In the genomic region with DNA sequence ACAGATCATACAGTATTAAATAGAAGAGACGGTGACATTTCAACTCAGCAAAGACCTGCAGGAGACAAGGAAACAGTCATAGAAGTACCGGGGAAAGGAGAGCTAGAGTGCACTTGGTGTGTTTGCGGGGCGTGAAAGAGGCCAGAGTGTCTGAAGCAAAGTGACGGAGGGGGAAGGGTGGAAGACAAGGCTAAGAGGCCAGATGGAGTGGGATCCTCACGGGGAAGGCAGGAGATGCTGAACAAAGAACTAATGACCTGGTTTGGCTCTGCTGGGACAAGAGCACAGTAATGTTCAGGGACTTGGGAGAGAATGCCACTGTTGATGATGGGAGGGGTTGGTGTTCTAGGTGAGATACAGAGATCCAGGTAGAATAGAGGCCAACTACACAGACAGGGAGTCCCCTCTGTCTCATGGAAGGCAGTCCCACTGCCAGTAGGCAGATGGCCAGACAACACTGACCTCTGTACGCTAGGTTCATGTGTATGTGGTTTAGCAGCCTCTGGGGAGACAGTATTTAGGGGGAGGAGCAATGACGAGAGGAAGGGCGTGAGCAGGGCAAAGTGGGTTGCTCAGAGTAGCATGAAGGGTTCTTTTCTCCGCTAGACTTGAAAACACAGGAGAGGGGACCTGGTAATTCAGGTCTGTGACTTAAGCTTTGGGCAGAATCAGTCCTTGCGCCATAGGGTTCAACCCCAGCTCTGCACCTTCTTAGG, we compare ENCODE assay signal across 9 mouse cellular contexts. TPM values are rescaled to one million over a fixed set of nuclear protein-coding genes. Genes with fewer than 3 reads are reported as not detected.
DNase-seq lines count a peak whose midpoint lies in the region; ATAC-seq and TF ChIP-seq lines count a peak whose summit lies in the region.
"Had no signal": no experiment of that assay in that cellular context is flagged by ENCODE, and none has a peak within 500 bp of the region (broad histone marks: within the 10 kb centered on the region; RNA-seq: fewer than 3 reads in every experiment).

No protein-coding gene starts in this region.

- DNase-seq in heart, postnatal 10 days = no peak
- no peak for DNase-seq in adrenal gland, adult 18-20 months (ENCODE audit: low spot score in 2 of 2)
- DNase-seq in gastrocnemius, postnatal 36 days = no peak
- no peak for DNase-seq in forebrain, embryonic 11.5 days (ENCODE audit: low spot score)
- DNase-seq: kidney, adult 11 months had no signal

- H3K27me3 ChIP-seq in heart, embryonic 16.5 days (ENCODE audit: control insufficient read depth, insufficient read depth, low read length) = no peaks in the 10 kb centered on the region
- no peaks in the 10 kb centered on the region for H3K27me3 ChIP-seq in intestine, postnatal 0 days (replicated peaks; ENCODE audit: control insufficient read depth, insufficient read depth, low read length)
- H3K27me3 ChIP-seq in myocyte (ENCODE audit: control insufficient read depth, insufficient read depth, insufficient read length) = no peaks in the 10 kb centered on the region
- no peaks in the 10 kb centered on the region for H3K27me3 ChIP-seq in forebrain, embryonic 11.5 days (ENCODE audit: control insufficient read depth, insufficient read depth, low read length)

- no peaks in the 10 kb centered on the region for H3K36me3 ChIP-seq in heart, embryonic 16.5 days (ENCODE audit: control insufficient read depth, insufficient read depth)
- H3K36me3 ChIP-seq in intestine, postnatal 0 days (ENCODE audit: control insufficient read depth, insufficient read depth) = peaks cover 3% of the 10 kb centered on the region; the same call in 1 of the 2 replicates
- H3K36me3 ChIP-seq in myocyte (ENCODE audit: control insufficient read depth, insufficient read depth) = no peaks in the 10 kb centered on the region
- H3K36me3 ChIP-seq in forebrain, embryonic 11.5 days (ENCODE audit: control insufficient read depth, insufficient read depth, low read length) = no peaks in the 10 kb centered on the region

- intact Hi-C loops in heart, postnatal 10 days (cut with DNase I) = no loop called here
- intact Hi-C loops in gastrocnemius, postnatal 36 days (cut with DNase I) = no loop called here

- TF ChIP-seq POLR2A in bone marrow macrophage, adult 2 months (IDR thresholded peaks at IDR 0.05; ENCODE audit: borderline replicate concordance, low read depth, low read length) = no peak
- TF ChIP-seq POLR2A in myocyte (IDR thresholded peaks at IDR 0.05; ENCODE audit: insufficient read length, low read depth) = no peak

- no peak overlapping the region for H3K4me3 ChIP-seq in heart, embryonic 16.5 days (ENCODE audit: low read length)
- peak overlapping the region; percentile 17 for H3K4me3 ChIP-seq in bone marrow macrophage, adult 2 months (ENCODE audit: insufficient read depth, low read length)
- H3K4me3 ChIP-seq in intestine, postnatal 0 days (ENCODE audit: low read depth, low read length) = no peak overlapping the region
- no peak overlapping the region for H3K4me3 ChIP-seq in myocyte
- H3K4me3 ChIP-seq in forebrain, embryonic 11.5 days (ENCODE audit: low read depth, low read length) = no peak overlapping the region

- H3K9ac ChIP-seq in heart, embryonic 16.5 days (ENCODE audit: low read length) = no peak overlapping the region
- no peak overlapping the region for H3K9ac ChIP-seq in intestine, postnatal 0 days (ENCODE audit: low read depth, low read length)
- no peak overlapping the region for H3K9ac ChIP-seq in forebrain, embryonic 11.5 days (ENCODE audit: low read length)

- 56% methylated on average over 11 of the region's 11 CpGs for WGBS in heart, embryonic 16.5 days
- 39% methylated on average over 11 of the region's 11 CpGs for WGBS in intestine, postnatal 0 days
- WGBS in forebrain, embryonic 11.5 days = 71% methylated on average over 11 of the region's 11 CpGs

- no peak overlapping the region for H3ac ChIP-seq in myocyte (ENCODE audit: control insufficient read depth, insufficient read length)

- H3K79me2 ChIP-seq in myocyte (ENCODE audit: control insufficient read depth, insufficient read depth) = no peaks in the 10 kb centered on the region

- H3K4me1 ChIP-seq in heart, embryonic 16.5 days (ENCODE audit: control insufficient read depth, insufficient read depth, low read length) = peaks cover 41% of the 10 kb centered on the region
- peaks cover 59% of the 10 kb centered on the region for H3K4me1 ChIP-seq in bone marrow macrophage, adult 2 months (ENCODE audit: control insufficient read depth, insufficient read depth, low read length)
- peaks cover 17% of the 10 kb centered on the region for H3K4me1 ChIP-seq in intestine, postnatal 0 days (replicated peaks; ENCODE audit: control insufficient read depth, insufficient read depth, low read length)
- H3K4me1 ChIP-seq in forebrain, embryonic 11.5 days (replicated peaks; ENCODE audit: control insufficient read depth, insufficient read depth, low read length) = no peaks in the 10 kb centered on the region

- H3K4me2 ChIP-seq in heart, embryonic 16.5 days (ENCODE audit: low read depth, low read length) = peak overlapping the region; percentile 41; the same call in 1 of the 2 replicates
- H3K4me2 ChIP-seq in intestine, postnatal 0 days (replicated peaks; ENCODE audit: low read depth) = peak overlapping the region; percentile 35; the same call in 1 of the 2 replicates
- peak overlapping the region; percentile 51 for H3K4me2 ChIP-seq in myocyte (ENCODE audit: low read depth)
- H3K4me2 ChIP-seq in forebrain, embryonic 11.5 days (ENCODE audit: low read depth, low read length, severe bottlenecking) = no peak overlapping the region

- no peaks in the 10 kb centered on the region for H3K9me3 ChIP-seq in heart, embryonic 16.5 days (replicated peaks; ENCODE audit: control insufficient read depth, low read length)
- H3K9me3 ChIP-seq in intestine, postnatal 0 days (ENCODE audit: control insufficient read depth) = no peaks in the 10 kb centered on the region
- no peaks in the 10 kb centered on the region for H3K9me3 ChIP-seq in forebrain, embryonic 11.5 days (ENCODE audit: control insufficient read depth, low read length)

- 0 out of 2 replicates have a peak, but pooled peaks have one; percentile 5 for TF ChIP-seq CTCF in bone marrow macrophage, adult 2 months (IDR thresholded peaks at IDR 0.05; ENCODE audit: low read depth, low read length)
- no peak for TF ChIP-seq CTCF in intestine, postnatal 0 days (IDR thresholded peaks at IDR 0.05; ENCODE audit: low read depth)

- 0 out of 2 replicates have a peak, but pooled peaks have one; percentile 15 for ATAC-seq in heart, embryonic 16.5 days (replicated peaks; ENCODE audit: extremely low read depth, insufficient read depth, low FRiP score)
- ATAC-seq in intestine, postnatal 0 days = 0 out of 2 replicates have a peak, but pooled peaks have one; percentile 28
- no peak for ATAC-seq in forebrain, embryonic 11.5 days (replicated peaks; ENCODE audit: low FRiP score)

- H3K27ac ChIP-seq in heart, embryonic 16.5 days (ENCODE audit: low read length) = peak overlapping the region; percentile 72
- H3K27ac ChIP-seq in bone marrow macrophage, adult 2 months (ENCODE audit: insufficient read depth, low read depth, low read length) = peak overlapping the region; percentile 96
- peak overlapping the region; percentile 76 for H3K27ac ChIP-seq in intestine, postnatal 0 days (ENCODE audit: low read depth, low read length)
- H3K27ac ChIP-seq in forebrain, embryonic 11.5 days (ENCODE audit: low read depth, low read length) = no peak overlapping the region

TF ChIP-seq in myocyte, 11 proteins besides CTCF, POLR2A, EP300 and RAD21 (continues in another document):
- TF ChIP-seq E2F4 (IDR thresholded peaks at IDR 0.05; ENCODE audit: insufficient read depth) = no peak

RNA-seq across cellular contexts. Expression of gene Spns2, which starts 23.6 kb away (rescaled TPM):
- 1.8 and 3.6 TPM in 2 replicates for polyA plus RNA-seq in heart, embryonic 16.5 days (2015; fragmentation: Nextera tagmentation; extraction: Ambion mirVana)
- total RNA-seq in heart, postnatal 10 days (2021) = 10 to 100 TPM; 18.0 to 19.5 TPM
- not detected in 2 replicates for polyA plus RNA-seq in bone marrow macrophage, adult 2 months (2012; ENCODE audit: insufficient read depth, insufficient read length, missing spikeins)
- 19.8 and 20.5 TPM in 2 replicates for polyA plus RNA-seq in intestine, postnatal 0 days (2015; fragmentation: Nextera tagmentation; extraction: Ambion mirVana)
- 0.10 TPM for polyA plus RNA-seq in myocyte (2012; fragmentation: generic; extraction: Trizol)
- total RNA-seq in adrenal gland, adult 18-20 months (2021) = 1 to 10 TPM; 2.7 to 3.7 TPM
- 10 to 100 TPM; 21.3 to 25.1 TPM for total RNA-seq in gastrocnemius, postnatal 36 days (2021)
- 4.0 and 4.8 TPM in 2 replicates for polyA plus RNA-seq in forebrain, embryonic 11.5 days (2014; fragmentation: Nextera tagmentation; extraction: Ambion mirVana)

RNA-seq across cellular contexts. Expression of gene Mybbp1a, which starts 25.0 kb away (rescaled TPM):
- polyA plus RNA-seq in heart, embryonic 16.5 days (2015; fragmentation: Nextera tagmentation; extraction: Ambion mirVana) = 70.2 and 81.8 TPM in 2 replicates
- total RNA-seq in heart, postnatal 10 days (2021) = 10 to 100 TPM; 47.0 to 50.0 TPM
- 30.6 and 35.7 TPM in 2 replicates for polyA plus RNA-seq in bone marrow macrophage, adult 2 months (2012; ENCODE audit: insufficient read depth, insufficient read length, missing spikeins)
- 37.3 and 40.7 TPM in 2 replicates for polyA plus RNA-seq in intestine, postnatal 0 days (2015; fragmentation: Nextera tagmentation; extraction: Ambion mirVana)
- polyA plus RNA-seq in myocyte (2012; fragmentation: generic; extraction: Trizol) = 138 TPM
- total RNA-seq in adrenal gland, adult 18-20 months (2021) = 10 to 100 TPM; 75.1 to 86.3 TPM
- total RNA-seq in gastrocnemius, postnatal 36 days (2021) = 10 to 100 TPM; 48.6 to 58.9 TPM
- 165 and 166 TPM in 2 replicates for polyA plus RNA-seq in forebrain, embryonic 11.5 days (2014; fragmentation: Nextera tagmentation; extraction: Ambion mirVana)

RNA-seq across cellular contexts. Expression of gene Ggt6, which starts 30.8 kb away (rescaled TPM):
- 0.17 TPM in 1 of 2 replicates, not detected in the other for polyA plus RNA-seq in heart, embryonic 16.5 days (2015; fragmentation: Nextera tagmentation; extraction: Ambion mirVana)
- not detected for total RNA-seq in heart, postnatal 10 days (2021)
- polyA plus RNA-seq in bone marrow macrophage, adult 2 months (2012; ENCODE audit: insufficient read depth, insufficient read length, missing spikeins) = not detected in 2 replicates
- 8.1 and 8.6 TPM in 2 replicates for polyA plus RNA-seq in intestine, postnatal 0 days (2015; fragmentation: Nextera tagmentation; extraction: Ambion mirVana)
- not detected for polyA plus RNA-seq in myocyte (2012; fragmentation: generic; extraction: Trizol)
- total RNA-seq in adrenal gland, adult 18-20 months (2021) = 1 to 10 TPM in 1 of 2 experiments, under 1 TPM in 1; 0.80 to 3.4 TPM
- total RNA-seq in gastrocnemius, postnatal 36 days (2021) = 1 to 10 TPM in 1 of 2 experiments, under 1 TPM in 1; 0.28 to 1.0 TPM
- polyA plus RNA-seq in forebrain, embryonic 11.5 days (2014; fragmentation: Nextera tagmentation; extraction: Ambion mirVana) = not detected in 2 replicates

RNA-seq across cellular contexts. Expression of gene Smtnl2, which starts 54.6 kb away (rescaled TPM):
- 115 and 121 TPM in 2 replicates for polyA plus RNA-seq in heart, embryonic 16.5 days (2015; fragmentation: Nextera tagmentation; extraction: Ambion mirVana)
- total RNA-seq in heart, postnatal 10 days (2021) = 10 to 100 TPM; 39.0 to 40.9 TPM
- not detected in 2 replicates for polyA plus RNA-seq in bone marrow macrophage, adult 2 months (2012; ENCODE audit: insufficient read depth, insufficient read length, missing spikeins)
- polyA plus RNA-seq in intestine, postnatal 0 days (2015; fragmentation: Nextera tagmentation; extraction: Ambion mirVana) = 7.8 and 8.1 TPM in 2 replicates
- 2.0 TPM for polyA plus RNA-seq in myocyte (2012; fragmentation: generic; extraction: Trizol)
- 1 to 10 TPM; 1.3 to 2.6 TPM for total RNA-seq in adrenal gland, adult 18-20 months (2021)
- total RNA-seq in gastrocnemius, postnatal 36 days (2021) = 100 to 1,000 TPM; 206 to 299 TPM
- polyA plus RNA-seq in forebrain, embryonic 11.5 days (2014; fragmentation: Nextera tagmentation; extraction: Ambion mirVana) = 5.0 and 7.0 TPM in 2 replicates
